Comparison of ENCODE assay signal across 10 mouse cellular contexts in the genomic region with DNA sequence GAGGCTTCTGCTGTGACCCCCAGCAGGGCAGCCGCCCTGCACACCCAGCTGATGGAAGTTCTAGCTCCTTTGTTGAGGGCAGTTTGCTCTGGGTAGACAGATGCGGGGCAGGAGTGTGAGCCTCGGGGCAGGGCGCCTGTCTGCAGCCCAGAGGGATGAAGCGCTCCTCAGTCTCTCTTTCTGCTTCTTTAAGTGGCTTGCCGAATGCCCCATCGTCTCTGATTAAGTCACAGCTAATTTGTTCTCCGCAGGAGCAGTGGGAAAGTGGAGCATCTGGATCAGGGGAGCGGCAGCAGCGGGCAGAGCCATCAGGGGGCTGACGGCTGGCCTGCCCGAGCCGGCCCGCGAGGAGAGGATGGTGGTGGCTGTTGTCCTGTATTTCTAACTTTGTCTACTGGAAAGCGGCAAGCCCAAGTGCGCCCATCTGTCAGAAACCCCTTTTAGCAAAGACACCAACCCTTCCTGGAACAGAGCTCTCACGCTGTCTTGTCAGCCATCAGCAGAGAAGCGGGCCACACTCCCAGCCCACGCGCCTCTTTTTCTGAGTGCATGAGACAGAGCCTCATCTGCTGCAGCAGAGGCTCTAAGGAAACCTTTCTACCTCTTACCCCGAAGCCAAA. TPM values are rescaled to one million over a fixed set of nuclear protein-coding genes. Genes with fewer than 3 reads are reported as not detected.
DNase-seq lines count a peak whose midpoint lies in the region; ATAC-seq lines count a peak whose summit lies in the region.
"Had no signal": no experiment of that assay in that cellular context is flagged by ENCODE, and none has a peak within 500 bp of the region (broad histone marks: within the 10 kb centered on the region; RNA-seq: fewer than 3 reads in every experiment).

No protein-coding gene starts in this region.

- H3K27ac ChIP-seq in heart, embryonic 12.5 days (ENCODE audit: poor library complexity, severe bottlenecking) = no peak overlapping the region
- H3K27ac ChIP-seq: intestine, embryonic 15.5 days; stomach, embryonic 15.5 days had no signal

- no peak overlapping the region for H3K4me3 ChIP-seq in heart, embryonic 12.5 days
- H3K4me3 ChIP-seq: intestine, embryonic 15.5 days; stomach, embryonic 15.5 days had no signal

- H3K4me1 ChIP-seq in heart, embryonic 12.5 days (replicated peaks) = no peaks in the 10 kb centered on the region
- H3K4me1 ChIP-seq: intestine, embryonic 15.5 days; stomach, embryonic 15.5 days had no signal

- ATAC-seq in frontal cortex, adult (ENCODE audit: low TSS enrichment) = peak; percentile 73
- no peak for ATAC-seq in granulocyte monocyte progenitor cell, adult 5-6 weeks (replicated peaks; ENCODE audit: poor library complexity, severe bottlenecking)
- ATAC-seq in heart, embryonic 12.5 days (ENCODE audit: insufficient number of reproducible peaks, low FRiP score) = no peak
- ATAC-seq: intestine, embryonic 15.5 days had no signal

- peaks cover 54% of the 10 kb centered on the region for H3K36me3 ChIP-seq in heart, embryonic 12.5 days

- peak; percentile 94 for DNase-seq in brain, adult 2 months (ENCODE audit: low read depth, low spot score)
- DNase-seq in layer of hippocampus, adult 9-11 months = peak; percentile 79
- peak; percentile 78 for DNase-seq in retina, embryonic 14.5 days (ENCODE audit: low spot score)
- no peak for DNase-seq in yolk sac, embryonic 10.5 days (ENCODE audit: low spot score)
- DNase-seq: lung, adult 2 months had no signal

- H3K4me2 ChIP-seq in heart, embryonic 12.5 days = no peak overlapping the region
- H3K4me2 ChIP-seq: intestine, embryonic 15.5 days; stomach, embryonic 15.5 days had no signal

- no peaks in the 10 kb centered on the region for H3K9me3 ChIP-seq in heart, embryonic 12.5 days (replicated peaks)
- H3K9me3 ChIP-seq: intestine, embryonic 15.5 days; stomach, embryonic 15.5 days had no signal

- no peaks in the 10 kb centered on the region for H3K27me3 ChIP-seq in heart, embryonic 12.5 days (replicated peaks)
- H3K27me3 ChIP-seq: intestine, embryonic 15.5 days; stomach, embryonic 15.5 days had no signal

- WGBS in heart, embryonic 12.5 days = 74% methylated on average over 22 of the region's 22 CpGs

- H3K9ac ChIP-seq in heart, embryonic 12.5 days = no peak overlapping the region
- H3K9ac ChIP-seq: intestine, embryonic 15.5 days; stomach, embryonic 15.5 days had no signal

RNA-seq across cellular contexts. Expression of gene Adi1, which starts 35.6 kb away (rescaled TPM):
- 103 and 113 TPM in 2 replicates for total RNA-seq in granulocyte monocyte progenitor cell, adult 5-6 weeks (2014; fragmentation: Nextera tagmentation)
- total RNA-seq in granulocyte monocyte progenitor cell, adult 5-6 weeks (2017) = 34.1 and 43.9 TPM in 2 replicates
- 42.2 and 43.3 TPM in 2 replicates for polyA plus RNA-seq in heart, embryonic 12.5 days (2016; fragmentation: Nextera tagmentation; extraction: Ambion mirVana)

RNA-seq across cellular contexts. Expression of gene Trappc12, which starts 39.6 kb away (rescaled TPM):
- 40.9 and 41.2 TPM in 2 replicates for total RNA-seq in granulocyte monocyte progenitor cell, adult 5-6 weeks (2014; fragmentation: Nextera tagmentation)
- 40.5 and 46.5 TPM in 2 replicates for total RNA-seq in granulocyte monocyte progenitor cell, adult 5-6 weeks (2017)
- 33.5 and 35.1 TPM in 2 replicates for polyA plus RNA-seq in heart, embryonic 12.5 days (2016; fragmentation: Nextera tagmentation; extraction: Ambion mirVana)

RNA-seq across cellular contexts. Expression of gene Eipr1, which starts 40.9 kb away (rescaled TPM):
- total RNA-seq in granulocyte monocyte progenitor cell, adult 5-6 weeks (2014; fragmentation: Nextera tagmentation) = 23.6 and 31.2 TPM in 2 replicates
- 24.4 and 25.5 TPM in 2 replicates for total RNA-seq in granulocyte monocyte progenitor cell, adult 5-6 weeks (2017)
- 20.9 and 25.2 TPM in 2 replicates for polyA plus RNA-seq in heart, embryonic 12.5 days (2016; fragmentation: Nextera tagmentation; extraction: Ambion mirVana)
